Mouse (Mus musculus) CH12.LX (cell line): ENCODE data around the gene Pbx3. TPM values are rescaled to one million over a fixed set of nuclear protein-coding genes. Genes with fewer than 3 reads are reported as not detected.

Experiments used
- DNase-seq: peaks from one replicate; pipeline ENCODE4 v3.0.0-alpha.2; 2013; ENCODE audit errors: extremely low read depth
- H3K27ac ChIP-seq: 2 replicates; pipeline ENCODE4 v1.5.1; 2012; ENCODE audit warnings: low read depth, mild to moderate bottlenecking, control low read depth, moderate library complexity; ENCODE audit not compliant: insufficient read depth
- H3K27me3 ChIP-seq: replicated peaks from 2 replicates; pipeline ENCODE3; 2012; ENCODE audit warnings: inconsistent platforms
- H3K36me3 ChIP-seq, 2 experiments: replicated peaks in 1 of 2; 2 replicates each; pipeline versions ENCODE3 to v1.6.1; 2012; ENCODE audit warnings: inconsistent platforms in 1 of 2, low read length in 1 of 2, mild to moderate bottlenecking in 1 of 2, mixed read lengths in 1 of 2, moderate library complexity in 1 of 2; ENCODE audit not compliant: control insufficient read depth in 1 of 2, insufficient read depth in 1 of 2
- H3K4me1 ChIP-seq, 2 experiments: 2 replicates each; pipeline ENCODE4 v1.6.1; 2012; ENCODE audit warnings: inconsistent platforms in 1 of 2, moderate library complexity in 1 of 2; ENCODE audit not compliant: insufficient read depth in 2 of 2, control insufficient read depth in 1 of 2
- H3K4me2 ChIP-seq: 2 replicates; pipeline ENCODE4 v1.6.1; 2012; ENCODE audit warnings: low read depth, mild to moderate bottlenecking, control low read depth; ENCODE audit not compliant: poor library complexity, insufficient read depth, severe bottlenecking
- H3K4me3 ChIP-seq, 3 experiments: fragments of 150-350 bp in 1 of 3; sonication (generic) in 1 of 3; replicated peaks in 1 of 3; 2 replicates each; pipeline versions ENCODE3 to v1.5.1; 2011 to 2012; ENCODE audit warnings: low read depth in 2 of 3, low read length in 2 of 3, mild to moderate bottlenecking in 2 of 3, moderate library complexity in 2 of 3, control low read depth in 1 of 3, improper control_type of control experiment in 1 of 3, inconsistent platforms in 1 of 3, mixed read lengths in 1 of 3; ENCODE audit not compliant: poor library complexity in 1 of 3
- H3K79me2 ChIP-seq: replicated peaks from 2 replicates; pipeline ENCODE4 v1.6.1; 2012; ENCODE audit warnings: mild to moderate bottlenecking, moderate library complexity; ENCODE audit not compliant: control insufficient read depth, poor library complexity, insufficient read depth, severe bottlenecking; ENCODE audit errors: extremely low read depth
- H3K9ac ChIP-seq: 2 replicates; pipeline ENCODE4 v1.6.1; 2012; ENCODE audit warnings: low read depth, mild to moderate bottlenecking, control low read depth, moderate library complexity; ENCODE audit not compliant: insufficient read depth
- H3K9me3 ChIP-seq: replicated peaks from 2 replicates; pipeline ENCODE3; 2012; ENCODE audit warnings: low read length, inconsistent platforms, mixed read lengths
- CHD1 ChIP-seq: IDR thresholded peaks from 2 replicates; pipeline ENCODE4 v1.6.1; 2012; ENCODE audit warnings: low read depth, low read length, improper control_type of control experiment, inconsistent platforms
- CTCF ChIP-seq, 2 experiments: IDR thresholded peaks in 1 of 2; conservative IDR thresholded peaks in 1 of 2; 2 replicates each; pipeline ENCODE4 v1.5.1; 2011 to 2012; ENCODE audit warnings: low read depth in 2 of 2, low read length in 2 of 2, improper control_type of control experiment in 1 of 2, inconsistent platforms in 1 of 2, mild to moderate bottlenecking in 1 of 2, moderate library complexity in 1 of 2
- ELF1 ChIP-seq: IDR thresholded peaks from 2 replicates; pipeline ENCODE4 v1.6.1; 2014; ENCODE audit warnings: low read depth, mild to moderate bottlenecking, inconsistent platforms, low read length, improper control_type of control experiment
- IRF4 ChIP-seq: IDR thresholded peaks from 2 replicates; pipeline ENCODE4 v1.6.1; 2014; ENCODE audit warnings: low read depth, mild to moderate bottlenecking, inconsistent platforms, low read length, improper control_type of control experiment
- JUND ChIP-seq: conservative IDR thresholded peaks from 2 replicates; pipeline ENCODE4 v1.6.1; 2011; ENCODE audit warnings: low read depth, low read length, improper control_type of control experiment
- KAT2A ChIP-seq: IDR thresholded peaks from 2 replicates; pipeline ENCODE4 v1.6.1; 2012; ENCODE audit warnings: low read length, improper control_type of control experiment, inconsistent platforms; ENCODE audit not compliant: insufficient replicate concordance
- MAFK ChIP-seq: IDR thresholded peaks from 2 replicates; pipeline ENCODE4 v1.6.1; 2011; ENCODE audit warnings: low read length, improper control_type of control experiment; ENCODE audit not compliant: insufficient replicate concordance
- NELFE ChIP-seq: IDR thresholded peaks from 2 replicates; pipeline ENCODE4 v1.6.1; 2011; ENCODE audit warnings: low read depth, low read length, improper control_type of control experiment
- PAX5 ChIP-seq: IDR thresholded peaks from 2 replicates; pipeline ENCODE4 v1.6.1; 2012; ENCODE audit warnings: low read length, inconsistent platforms, mixed read lengths
- POLR2A ChIP-seq: IDR thresholded peaks from 2 replicates; pipeline ENCODE4 v1.6.1; 2011; ENCODE audit warnings: low read depth, mild to moderate bottlenecking, improper control_type of control experiment, low read length
- RAD21 ChIP-seq: IDR thresholded peaks from 2 replicates; pipeline ENCODE4 v1.6.1; 2011; ENCODE audit warnings: low read depth, mild to moderate bottlenecking, low read length, improper control_type of control experiment, moderate library complexity
- RCOR1 ChIP-seq: conservative IDR thresholded peaks from 2 replicates; pipeline ENCODE4 v1.6.1; 2012; ENCODE audit warnings: low read depth, mild to moderate bottlenecking, inconsistent platforms, low read length, improper control_type of control experiment
- SIN3A ChIP-seq: IDR thresholded peaks from 2 replicates; pipeline ENCODE4 v1.6.1; 2012; ENCODE audit warnings: low read length, improper control_type of control experiment, inconsistent platforms
- TCF12 ChIP-seq: IDR thresholded peaks from 2 replicates; pipeline ENCODE4 v1.6.1; 2014; ENCODE audit warnings: low read depth, mild to moderate bottlenecking, inconsistent platforms, low read length, improper control_type of control experiment
- UBTF ChIP-seq: IDR thresholded peaks from 2 replicates; pipeline ENCODE4 v1.6.1; 2012; ENCODE audit warnings: low read depth, mild to moderate bottlenecking, inconsistent platforms, low read length, improper control_type of control experiment, moderate library complexity
- USF1 ChIP-seq: IDR thresholded peaks from 2 replicates; pipeline ENCODE4 v1.6.1; 2014; ENCODE audit warnings: low read depth, mild to moderate bottlenecking, inconsistent platforms, low read length, improper control_type of control experiment
- USF2 ChIP-seq: conservative IDR thresholded peaks from 2 replicates; pipeline ENCODE4 v1.6.1; 2011; ENCODE audit warnings: low read depth, low read length, improper control_type of control experiment
- ZC3H11A ChIP-seq: IDR thresholded peaks from 2 replicates; pipeline ENCODE4 v1.6.1; 2012; ENCODE audit warnings: low read depth, mild to moderate bottlenecking, inconsistent platforms, low read length, improper control_type of control experiment
- ZKSCAN1 ChIP-seq: IDR thresholded peaks from 2 replicates; pipeline ENCODE4 v1.6.1; 2012; ENCODE audit warnings: low read depth, inconsistent platforms, low read length, improper control_type of control experiment, borderline replicate concordance
- ZMIZ1 ChIP-seq: IDR thresholded peaks from 2 replicates; pipeline ENCODE4 v1.6.1; 2012; ENCODE audit warnings: low read depth, mild to moderate bottlenecking, inconsistent platforms, low read length, improper control_type of control experiment
- dilution Hi-C: fragments of 300-500 bp; cut with MboI; formaldehyde crosslinking; loops from 2 replicates; pipeline ENCODE4 v1.14.3; 2020; ENCODE audit warnings: low sequenced_read_pairs; ENCODE audit not compliant: extremely low pct_unique_long_range_greater_than_20kb, extremely low pct_ligation_motif_present
- in situ Hi-C: fragments of 300-500 bp; cut with MboI; formaldehyde crosslinking; loops from 3 replicates; pipeline ENCODE4 v1.14.3; 2019; ENCODE audit warnings: low sequenced_read_pairs, low pct_ligation_motif_present, low pct_unique_long_range_greater_than_20kb, mixed read lengths
- polyA plus RNA-seq: library from polyadenylated mRNA; unstranded; fragments of >175 nt; gene quantifications from 2 replicates; pipeline ENCODE4 v1.2.1, GENCODE M21; 2012; ENCODE audit warnings: low read depth; ENCODE audit not compliant: insufficient read length
- total RNA-seq, 2 experiments: library from RNA; depleted of rRNA; stranded (reverse); fragments of 300-350 nt in 1 of 2; fragments of >200 nt in 1 of 2; gene quantifications; 2 replicates each; pipeline ENCODE4 v1.2.3; 2012 to 2014

Pbx3 gene
- total and polyA plus RNA-seq, 3 experiments: 3.8 to 8.1 (median 5.9) TPM

- H3K36me3 ChIP-seq: no peaks in the 10 kb centered on the region
- H3K4me2 ChIP-seq: no peak overlapping the region
- H3K4me1 ChIP-seq: no peaks in the 10 kb centered on the region
- H3K27me3 ChIP-seq: no peaks in the 10 kb centered on the region
- H3K79me2 ChIP-seq: no peaks in the 10 kb centered on the region
- H3K4me3 ChIP-seq: no peak overlapping the region
- in situ Hi-C loops (no loop called here), dilution Hi-C loops (no loop called here)
- H3K27ac ChIP-seq: no peak overlapping the region
- H3K9ac ChIP-seq: no peak overlapping the region
- DNase-seq: no peak
- H3K9me3 ChIP-seq: no peaks in the 10 kb centered on the region
- TF ChIP-seq RCOR1 (no peak), TCF12 (no peak), MAFK (peak; percentile 86), USF1 (no peak)
- TF ChIP-seq, all 38 proteins: peak for 1
Observed at GRCm38 (mm10) chr2:34298202-34298601, 74.7 kb downstream of the Pbx3 start.

DNA sequence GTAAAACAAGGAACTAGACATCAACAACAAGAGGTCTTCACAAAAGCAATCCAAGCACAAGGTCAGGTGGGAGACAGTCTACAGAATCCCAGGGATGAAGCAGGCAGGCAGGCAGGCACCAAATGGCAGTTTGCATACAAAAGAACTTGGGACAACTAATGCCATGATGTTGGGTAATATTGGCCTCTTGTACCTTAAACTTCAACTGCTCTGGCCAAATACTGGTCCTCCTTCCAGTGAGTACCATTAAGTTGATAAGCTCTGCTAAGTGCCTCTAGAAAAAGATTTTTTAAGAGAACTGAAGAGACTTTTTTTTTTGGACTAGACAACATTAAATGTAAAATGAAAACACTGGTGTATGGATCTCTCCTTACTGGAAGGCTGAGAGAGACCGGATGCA, 83.2 kb downstream of the Pbx3 start:
- dilution Hi-C loops (no loop called here), in situ Hi-C loops (no loop called here)
- H3K4me1 ChIP-seq: no peaks in the 10 kb centered on the region
- no peaks in the 10 kb centered on the region; the same call in 1 of the 2 replicates for H3K79me2 ChIP-seq
- no peaks in the 10 kb centered on the region for H3K36me3 ChIP-seq
- no peak for DNase-seq
- H3K4me2 ChIP-seq: no peak overlapping the region
- H3K27me3 ChIP-seq: no peaks in the 10 kb centered on the region
- H3K4me3 ChIP-seq: no peak overlapping the region
- H3K27ac ChIP-seq: no peak overlapping the region
- H3K9ac ChIP-seq: no peak overlapping the region
- no peaks in the 10 kb centered on the region for H3K9me3 ChIP-seq
- TF ChIP-seq CTCF (conservative IDR thresholded peaks at IDR 0.05 in 1 of 2, IDR thresholded peaks at IDR 0.05 in 1 of 2; ENCODE audit: low read depth in 2 of 2, low read length in 2 of 2) (no peak), ZKSCAN1 (no peak), TCF12 (no peak), JUND (no peak), ELF1 (no peak), RAD21 (no peak), CHD1 (no peak), NELFE (no peak), USF2 (no peak), MAFK (no peak), UBTF (no peak), ZC3H11A (no peak), IRF4 (no peak)

DNA sequence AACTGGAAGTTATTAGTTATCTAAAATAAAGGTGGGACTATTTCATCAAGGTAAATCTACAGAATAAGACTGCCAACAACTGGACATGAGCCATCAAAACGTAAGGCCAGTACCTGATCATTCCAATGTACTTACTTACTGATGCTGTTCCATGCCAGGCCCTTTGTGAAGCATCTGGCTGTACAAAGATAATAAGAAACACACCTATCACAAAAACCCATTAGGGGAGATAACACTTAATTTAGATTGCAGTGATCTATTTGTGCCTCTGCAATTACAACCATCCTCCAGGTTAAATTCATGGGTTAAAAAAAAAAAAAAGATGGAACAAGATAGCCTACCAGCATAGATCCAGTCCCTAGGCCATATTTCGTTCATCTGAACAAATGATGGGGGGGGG, 88.7 kb downstream of the Pbx3 start:
- Histone ChIP-seq H3K4me1 (no peaks in the 10 kb centered on the region), H3K4me3 (no peak overlapping the region), H3K79me2 (no peaks in the 10 kb centered on the region; the same call in 1 of the 2 replicates), H3K4me2 (no peak overlapping the region), H3K9me3 (no peaks in the 10 kb centered on the region), H3K36me3 (no peaks in the 10 kb centered on the region), H3K9ac (no peak overlapping the region), H3K27me3 (no peaks in the 10 kb centered on the region), H3K27ac (no peak overlapping the region)
- in situ Hi-C loops (no loop called here), dilution Hi-C loops (no loop called here)
- TF ChIP-seq ZMIZ1 (no peak), RAD21 (no peak), PAX5 (no peak), ZC3H11A (no peak), NELFE (no peak), POLR2A (no peak), KAT2A (no peak), SIN3A (no peak), RCOR1 (no peak)
- DNase-seq: no peak
